Mouse (Mus musculus) 3T3-L1 (cell line): ENCODE measurements around the gene Slc12a4.

Experiments
- DNase-seq: peaks from one replicate; pipeline ENCODE4 v3.0.0-alpha.2; 2015; ENCODE audit warnings: low read depth, low spot score

The Slc12a4 gene

DNA sequence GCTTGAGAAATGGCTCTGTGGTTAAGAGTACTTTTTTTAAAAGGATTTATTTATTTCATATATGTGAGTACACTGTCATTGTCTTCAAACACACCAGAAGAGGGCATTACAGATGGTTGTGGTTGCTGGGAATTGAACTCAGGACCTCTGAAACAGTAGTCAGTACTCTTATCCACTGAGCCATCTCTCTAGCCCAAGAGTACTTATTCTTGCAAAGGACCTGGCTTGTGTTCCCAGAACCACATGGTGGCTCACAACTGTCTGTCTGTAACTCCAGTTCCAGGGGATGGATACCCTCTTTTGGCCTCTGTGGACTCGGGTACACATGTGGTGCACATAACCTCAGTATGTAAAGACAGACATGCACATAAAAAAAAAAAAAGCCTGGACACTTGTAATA is 3.5 kb upstream of the Slc12a4 start:
- no peak for DNase-seq

DNA sequence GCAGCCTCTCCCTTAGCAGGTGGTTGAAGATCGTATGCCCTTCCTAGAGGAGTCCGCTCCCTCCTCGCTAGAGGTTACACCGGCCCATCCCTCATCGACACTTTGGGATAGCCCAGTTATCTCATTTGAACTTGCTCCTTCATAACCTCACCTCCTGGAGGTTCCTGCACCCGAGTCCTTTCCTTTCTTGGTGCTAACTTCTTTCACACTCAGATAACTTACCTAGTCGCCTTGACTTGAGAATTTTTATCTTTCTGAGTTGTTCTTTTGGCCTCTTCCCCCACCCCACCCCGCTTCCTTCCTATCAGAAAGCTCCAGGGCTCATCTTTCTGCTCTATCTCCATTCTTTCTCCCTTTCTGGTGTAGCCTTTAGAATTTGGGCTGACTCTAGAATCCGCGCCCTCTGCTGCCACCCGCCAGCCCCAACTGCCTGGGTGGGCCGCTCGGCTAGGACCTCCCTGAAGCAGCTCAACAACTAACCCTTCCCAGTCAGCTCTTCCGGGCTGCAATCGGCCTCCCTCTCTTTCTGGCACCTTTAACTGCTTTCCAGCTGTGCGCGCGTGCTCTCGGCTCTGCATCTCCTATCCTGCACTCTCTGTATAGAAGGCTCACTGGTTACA is 905 bp upstream of the Slc12a4 start:
- DNase-seq, result no peak

DNA sequence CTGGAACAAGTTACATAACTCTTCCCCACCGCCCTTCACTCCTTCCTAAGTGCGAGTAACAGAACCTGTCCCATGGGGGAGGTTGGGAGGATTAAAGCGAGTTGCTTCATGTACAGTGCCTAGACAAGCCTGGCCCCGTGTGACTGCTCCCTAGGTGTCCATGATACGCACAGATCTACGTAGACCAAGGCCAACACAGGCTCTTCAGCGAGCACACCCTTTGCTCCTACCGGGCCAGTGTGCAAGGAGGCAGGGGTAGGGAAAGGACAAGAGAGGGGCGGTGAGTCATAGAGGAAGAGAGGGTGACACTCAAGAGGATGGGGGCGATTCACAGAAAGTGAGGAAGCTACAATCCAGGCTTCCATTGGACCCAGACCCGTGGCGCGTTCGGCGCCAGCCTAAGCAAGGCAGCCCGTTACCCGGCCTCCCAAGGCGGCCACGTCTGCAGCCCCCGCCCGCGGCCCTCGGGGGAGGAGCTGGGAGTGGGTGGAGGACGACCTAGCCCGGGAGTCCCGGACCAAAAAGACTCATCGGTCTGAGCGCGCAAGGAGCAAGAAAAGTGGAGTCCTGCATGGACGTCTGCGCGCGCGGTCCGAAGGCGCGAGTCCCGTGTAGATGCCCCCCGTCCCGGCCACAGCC is 512 bp downstream of the Slc12a4 start:
- peak; percentile 71 for DNase-seq

DNA sequence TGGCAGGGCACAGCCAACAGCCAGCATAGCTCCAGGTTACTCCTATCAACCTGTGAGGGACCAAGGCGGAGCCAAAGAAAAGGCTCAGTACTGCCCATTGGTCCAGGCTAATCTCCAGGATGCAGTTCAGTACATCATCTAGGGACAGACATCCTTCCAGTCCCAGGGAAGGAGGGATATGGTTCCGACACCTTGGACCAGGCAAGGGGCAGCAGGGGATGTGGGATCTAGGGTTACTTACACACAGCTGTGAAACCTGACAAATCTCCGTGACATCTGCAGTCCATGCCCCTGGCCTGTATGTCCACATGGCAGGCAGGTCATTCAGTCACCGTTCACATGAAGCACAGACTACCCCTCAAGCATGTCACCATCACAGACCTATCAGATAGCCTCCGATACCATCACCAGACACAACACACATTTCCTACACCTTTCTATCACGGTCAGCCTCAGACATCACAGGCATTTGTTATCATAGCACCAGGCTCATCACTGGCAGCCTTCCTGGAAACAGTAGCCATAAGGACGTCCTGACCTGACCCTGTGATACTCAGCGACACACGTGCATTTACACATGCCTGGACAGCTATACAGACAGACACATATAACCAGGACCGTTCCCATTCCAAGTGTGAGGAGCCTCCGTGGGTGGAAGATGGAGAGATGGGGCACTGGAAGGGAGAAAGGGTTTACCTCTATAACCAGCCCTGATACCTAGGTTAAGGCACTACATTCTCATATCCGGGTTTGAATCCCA is 1.2 kb downstream of the Slc12a4 start:
- DNase-seq, result peak; percentile 46

DNA sequence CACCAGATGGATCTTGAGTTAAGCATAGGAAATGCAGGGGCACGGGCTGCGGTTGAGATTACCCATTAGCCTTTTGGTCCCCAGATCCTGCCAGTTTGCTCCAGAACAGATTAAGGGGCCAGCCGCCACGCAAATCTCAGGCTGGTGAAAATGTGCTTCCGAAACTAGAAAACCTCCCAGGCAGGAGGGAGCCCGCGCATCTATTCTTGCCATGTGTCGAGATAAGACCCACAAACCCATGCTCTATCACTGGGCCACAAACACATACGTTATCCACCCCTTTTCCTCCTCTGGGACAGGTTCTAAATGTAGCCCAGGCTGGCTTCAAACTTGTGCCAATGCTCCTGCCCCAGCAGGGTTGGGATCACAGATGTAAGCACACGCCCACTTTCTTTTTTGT is 4.4 kb downstream of the Slc12a4 start:
- DNase-seq, result no peak

DNA sequence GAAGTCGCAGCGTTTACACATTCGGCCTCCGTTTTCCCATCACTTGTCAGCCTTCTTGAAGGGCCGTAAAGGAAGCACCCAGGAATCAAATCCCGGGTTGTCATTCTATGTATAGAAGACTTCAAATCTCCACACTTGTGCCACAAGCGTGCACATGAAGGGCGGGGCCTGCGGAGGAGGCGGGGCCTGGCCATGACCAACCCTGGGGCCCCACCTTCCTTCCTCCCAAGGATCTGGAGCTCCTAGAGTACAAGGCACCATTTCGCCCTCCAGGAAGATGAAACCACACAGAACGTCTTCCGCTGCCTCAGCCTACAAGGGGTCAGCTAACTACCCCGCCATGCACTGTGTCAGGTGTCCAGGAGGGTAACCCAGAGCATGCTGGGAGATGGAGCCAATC is 4.8 kb downstream of the Slc12a4 start:
- DNase-seq, result no peak

DNA sequence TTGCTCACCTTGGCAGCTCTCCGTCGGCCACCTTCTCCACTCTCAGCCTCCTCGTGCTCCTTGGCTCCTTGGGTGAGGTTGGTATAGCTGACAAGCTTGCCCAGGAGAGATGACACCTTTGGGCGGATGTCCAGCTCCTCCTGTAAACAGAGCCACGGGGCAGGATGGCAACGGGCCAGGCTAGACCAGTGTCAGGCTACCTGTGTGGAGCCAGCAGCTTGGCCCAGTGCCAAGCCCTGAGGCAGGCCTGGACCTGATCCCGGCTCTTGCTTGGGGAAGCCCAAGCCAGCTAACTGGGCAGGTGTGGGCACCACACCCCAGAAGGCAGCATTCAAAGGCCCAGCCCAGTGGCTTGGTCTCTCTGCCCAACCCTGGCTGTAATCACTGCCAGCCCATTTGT is 6.5 kb downstream of the Slc12a4 start:
- DNase-seq, result no peak

DNA sequence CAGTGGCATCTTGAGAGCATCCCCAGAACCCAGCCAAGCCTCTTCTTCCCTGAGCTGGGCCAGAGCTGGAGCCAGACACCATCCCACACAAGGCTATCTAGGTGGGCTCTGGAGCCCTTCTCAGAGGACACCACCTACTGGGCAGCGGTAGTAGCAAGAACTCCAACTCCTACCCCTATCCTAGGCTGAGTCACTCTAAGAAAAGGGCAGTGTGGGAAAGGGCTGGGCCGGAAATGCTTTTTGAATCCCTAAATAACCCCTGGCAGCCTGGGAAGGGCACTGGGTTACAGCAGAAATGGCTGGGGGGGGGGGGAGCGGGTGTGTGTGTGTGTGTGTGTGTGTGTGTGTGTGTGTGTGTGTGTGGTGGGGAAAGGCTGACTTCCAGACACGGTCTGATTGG is 8.1 kb downstream of the Slc12a4 start:
- DNase-seq, result peak; percentile 49

DNA sequence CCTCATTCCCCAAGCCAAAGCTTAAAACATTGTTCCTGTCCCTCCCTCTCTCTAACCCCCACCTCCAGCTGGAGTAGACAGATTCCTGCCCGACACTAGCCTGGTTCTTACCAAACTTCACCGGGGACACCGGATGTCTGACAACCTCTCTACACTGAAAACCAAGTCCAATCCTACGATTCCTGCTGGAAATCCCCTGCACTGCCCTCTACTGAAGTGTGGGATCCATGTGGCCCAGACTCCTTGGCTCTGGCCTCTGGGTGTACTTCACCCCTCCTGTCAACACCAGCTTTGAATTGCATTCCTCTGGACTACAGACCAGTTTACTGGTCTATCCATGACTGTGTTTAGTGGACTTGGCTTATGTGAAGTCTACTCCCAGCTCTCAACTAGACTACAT is 9.3 kb downstream of the Slc12a4 start:
- DNase-seq, result peak; percentile 80

DNA sequence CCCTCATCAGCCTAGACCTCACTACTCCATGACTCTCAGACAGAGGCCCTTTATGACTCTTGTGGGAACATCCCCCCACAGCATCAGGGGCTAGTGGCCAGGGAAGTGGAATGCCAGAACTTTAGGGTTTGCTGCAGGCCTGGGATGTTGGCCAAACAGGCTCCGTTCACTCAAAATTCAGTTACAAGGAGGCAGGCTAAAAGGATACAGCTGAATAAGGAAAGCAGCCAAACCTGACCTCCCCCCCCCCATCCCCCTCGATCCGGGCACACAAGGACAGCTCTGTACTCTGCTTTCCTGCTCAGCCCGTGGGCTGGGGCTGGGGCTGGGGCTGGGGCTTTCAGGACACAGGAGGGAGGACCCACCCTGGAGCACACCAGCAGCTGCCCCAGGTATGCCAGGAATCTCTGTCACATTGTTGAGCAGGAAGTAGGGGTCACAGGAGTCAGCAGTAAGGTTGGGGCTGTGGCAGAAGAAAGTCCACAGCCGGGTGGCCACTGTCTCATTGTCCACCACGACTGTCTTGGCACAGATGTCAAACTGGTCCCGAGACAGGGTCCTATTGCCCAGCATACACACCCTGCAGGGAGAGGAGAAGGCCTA is 14.7 kb downstream of the Slc12a4 start:
- DNase-seq, result peak; percentile 45

DNA sequence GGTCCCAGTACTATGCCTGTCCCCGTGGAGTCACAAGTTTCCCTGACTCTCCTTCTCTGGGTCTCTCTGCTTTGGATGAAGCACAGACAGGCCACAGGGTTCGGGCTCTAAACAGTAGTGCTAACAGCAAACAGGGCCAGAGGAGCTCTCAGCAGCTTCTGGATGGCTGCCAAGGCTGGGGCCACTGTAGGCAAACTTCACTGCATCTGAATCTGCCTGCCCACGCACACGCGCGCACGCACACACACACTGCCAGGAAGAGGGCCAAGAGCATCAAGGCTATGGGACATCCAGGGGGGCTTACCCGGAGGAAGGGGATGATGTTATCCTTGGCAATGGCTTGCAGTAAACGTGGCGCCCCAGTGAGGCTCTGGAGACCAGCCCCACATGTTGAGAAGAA is 16.5 kb downstream of the Slc12a4 start:
- peak; percentile 39 for DNase-seq

DNA sequence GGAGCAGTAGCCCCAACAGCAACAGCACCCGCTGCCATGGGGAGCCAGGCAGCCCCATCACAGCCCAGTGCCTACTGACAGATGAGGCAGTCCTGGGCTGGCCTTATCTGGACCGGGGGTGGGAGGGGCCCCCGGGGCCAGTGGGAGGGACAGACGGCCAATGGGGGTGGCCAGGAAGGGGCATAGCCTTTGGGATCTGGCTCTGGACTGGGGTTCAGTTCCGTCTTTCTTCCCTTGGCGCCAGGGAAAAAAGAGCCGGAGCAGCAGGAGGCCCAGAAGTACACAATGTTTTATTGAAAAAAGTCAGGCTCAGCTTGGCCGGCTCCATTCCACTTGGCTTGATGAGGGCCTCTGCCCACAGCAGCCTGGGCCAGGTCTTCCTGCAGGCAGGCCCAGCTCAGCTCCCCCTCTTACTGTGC is 22.6 kb downstream of the Slc12a4 start, which contains the start of gene Lcat:
Gene Lcat (minus strand): TSS at position 62 of the 419 bp plus-strand sequence.
- no peak for DNase-seq

DNA sequence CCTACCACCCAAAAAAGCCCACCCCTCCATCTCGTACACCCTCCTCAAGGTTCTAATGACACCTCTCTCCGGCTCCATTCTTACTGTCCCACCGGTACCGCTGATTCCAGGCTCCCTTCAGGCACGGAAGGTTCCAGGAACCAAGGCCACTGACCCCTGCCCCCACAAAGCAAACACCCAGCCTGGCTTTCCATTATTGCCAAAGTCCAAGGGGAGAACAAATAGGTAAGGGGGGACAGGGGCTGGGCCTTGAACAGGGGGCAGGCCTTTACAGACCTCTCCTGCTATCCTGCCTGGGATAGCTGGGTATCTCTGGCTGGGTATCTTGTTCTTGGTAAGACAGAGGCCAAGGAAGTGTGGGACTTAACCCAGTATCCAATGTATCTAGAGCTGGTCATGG is 23.4 kb downstream of the Slc12a4 start:
- no peak for DNase-seq

DNA sequence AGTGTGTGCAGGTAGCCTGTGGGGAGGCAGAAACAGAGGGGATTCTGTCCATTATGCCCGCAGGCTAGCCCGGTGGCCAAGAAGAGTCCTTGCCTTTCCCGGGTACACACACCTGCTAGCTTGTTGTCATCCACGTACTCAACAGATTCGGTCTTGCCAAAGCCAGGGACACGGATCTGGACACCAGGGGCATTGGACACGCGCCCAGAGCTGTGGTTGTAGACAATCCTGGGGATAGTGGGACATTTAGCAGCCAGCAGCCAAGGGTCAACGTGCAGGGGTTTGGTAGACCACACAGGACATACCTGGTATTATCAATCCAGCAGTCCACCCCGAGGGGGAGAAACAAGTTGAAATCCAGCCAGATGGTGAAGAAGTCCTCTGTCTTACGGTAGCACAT is 23.9 kb downstream of the Slc12a4 start:
- DNase-seq, result no peak

DNA sequence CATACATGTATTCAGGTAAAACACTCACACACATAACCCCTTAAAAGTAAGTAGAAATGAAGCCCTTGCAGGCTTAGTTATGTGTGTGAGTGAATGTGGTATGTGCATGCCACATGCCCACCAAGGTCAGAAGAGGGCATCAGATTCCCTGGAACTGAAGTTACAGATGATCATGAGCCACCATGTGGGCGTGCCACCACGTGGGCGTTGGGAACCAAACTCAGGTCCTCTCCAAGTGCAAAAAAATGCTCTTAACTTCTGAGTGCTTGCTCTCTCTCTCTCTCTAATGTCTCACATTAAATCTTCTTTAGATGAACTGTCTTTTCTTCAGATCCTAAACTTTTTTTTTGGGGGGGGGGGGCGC is 27.6 kb downstream of the Slc12a4 start, which contains the start of gene Psmb10:
Gene Psmb10 (minus strand): TSS at position 139 of the 364 bp plus-strand sequence.
- DNase-seq, result peak; percentile 82

DNA sequence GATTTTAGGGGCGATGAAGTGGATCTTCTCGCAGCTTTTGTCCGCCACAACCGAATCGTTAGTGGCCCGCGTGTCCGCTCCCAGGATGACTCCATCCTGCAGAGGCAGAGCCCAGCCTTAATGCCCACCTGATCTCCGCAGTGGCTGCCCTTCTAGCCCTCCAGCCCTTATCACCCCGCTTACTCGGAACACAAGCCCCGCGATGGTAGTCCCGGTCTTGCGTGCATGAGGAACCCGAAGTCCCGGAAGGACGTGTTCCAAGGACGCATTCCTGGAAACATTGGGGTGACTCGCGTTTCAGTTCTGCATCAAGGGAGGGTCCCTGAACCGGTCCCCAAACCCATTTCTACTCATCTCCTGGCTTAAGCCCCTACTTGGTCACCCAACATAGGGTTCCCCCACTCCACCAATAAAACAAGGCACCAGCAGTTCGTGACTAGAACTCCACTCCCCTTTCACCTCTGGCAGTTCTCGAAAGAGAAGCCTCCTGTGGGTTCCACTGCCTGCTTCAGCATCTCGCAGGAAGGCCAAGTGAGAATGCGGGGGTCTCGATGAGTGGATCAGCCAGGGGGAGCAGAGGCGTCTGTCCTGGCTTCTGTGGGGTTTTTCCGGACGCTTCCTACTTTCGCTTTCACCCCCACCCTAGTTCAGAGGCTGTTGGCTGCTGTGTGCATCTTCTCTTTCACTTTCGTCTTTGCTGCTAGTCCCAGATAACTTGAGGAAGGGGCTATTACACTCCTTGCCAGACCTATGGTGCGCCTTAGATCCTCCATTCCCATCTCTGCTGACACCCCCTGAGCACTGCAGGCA is 28.2 kb downstream of the Slc12a4 start:
- peak; percentile 75 for DNase-seq

DNA sequence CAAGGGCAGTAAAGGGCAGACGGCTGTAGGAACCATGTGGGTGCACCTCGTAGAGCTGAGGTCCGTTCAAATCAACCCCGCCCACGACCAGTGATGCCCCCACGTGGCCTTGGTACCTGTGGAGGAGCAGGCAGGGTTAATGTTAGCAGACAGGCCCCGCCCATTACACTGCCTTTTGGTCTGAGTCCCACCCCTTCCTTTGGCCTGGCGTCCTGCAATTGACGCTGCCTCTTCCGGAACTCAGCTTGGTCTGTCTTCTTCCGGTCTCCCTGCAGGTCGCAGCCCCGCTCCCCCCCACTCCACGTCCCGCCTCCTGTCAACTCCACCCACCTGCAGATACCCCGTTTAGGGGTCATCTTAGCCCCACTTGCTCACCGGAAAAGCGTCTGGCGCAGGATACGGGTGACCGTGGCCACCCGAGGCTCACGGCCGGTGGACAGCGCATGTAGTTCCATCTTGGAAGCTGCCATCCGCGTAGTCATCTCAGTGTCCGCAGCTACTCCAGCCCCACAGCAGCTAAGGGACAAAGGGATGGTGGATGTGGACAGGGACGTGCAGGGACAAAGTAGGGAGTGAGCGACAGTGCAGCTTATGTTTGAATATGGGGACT is 28.9 kb downstream of the Slc12a4 start:
- peak; percentile 97 for DNase-seq

DNA sequence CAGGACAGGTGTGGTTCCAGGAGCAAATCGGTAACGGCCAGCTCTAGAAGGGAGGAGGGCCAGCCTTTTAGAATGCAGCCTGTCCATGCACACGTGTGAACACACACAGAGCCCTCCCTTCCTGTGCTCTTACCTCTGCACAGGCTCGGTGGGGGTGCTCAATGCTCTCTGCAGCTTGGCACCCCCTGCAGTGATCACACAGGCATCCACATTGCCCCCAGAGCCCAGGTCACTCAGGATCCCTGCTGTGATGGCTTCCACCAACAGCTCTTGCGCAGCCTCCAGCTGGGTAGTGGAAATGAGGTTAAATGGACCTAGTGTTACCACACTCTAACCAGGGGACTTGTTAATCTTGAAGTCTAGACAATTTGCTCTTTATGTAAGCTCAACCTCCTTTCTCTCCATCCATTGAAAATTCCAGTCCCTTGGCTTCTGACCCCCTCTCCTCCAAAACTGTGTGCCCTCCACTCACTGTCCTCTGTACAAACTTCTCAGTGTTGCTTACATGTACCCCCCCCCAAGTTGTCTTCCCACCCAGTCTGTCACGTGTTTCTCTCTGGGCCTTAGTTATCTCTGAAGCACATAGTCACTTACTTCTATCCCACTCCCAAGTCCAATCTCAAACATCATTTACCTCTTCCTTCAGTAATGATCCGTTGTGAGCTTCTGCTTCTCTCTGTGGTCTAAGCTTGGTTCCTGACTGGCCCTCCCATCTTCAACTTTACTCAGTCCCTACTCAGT is 29.9 kb downstream of the Slc12a4 start:
- no peak for DNase-seq

DNA sequence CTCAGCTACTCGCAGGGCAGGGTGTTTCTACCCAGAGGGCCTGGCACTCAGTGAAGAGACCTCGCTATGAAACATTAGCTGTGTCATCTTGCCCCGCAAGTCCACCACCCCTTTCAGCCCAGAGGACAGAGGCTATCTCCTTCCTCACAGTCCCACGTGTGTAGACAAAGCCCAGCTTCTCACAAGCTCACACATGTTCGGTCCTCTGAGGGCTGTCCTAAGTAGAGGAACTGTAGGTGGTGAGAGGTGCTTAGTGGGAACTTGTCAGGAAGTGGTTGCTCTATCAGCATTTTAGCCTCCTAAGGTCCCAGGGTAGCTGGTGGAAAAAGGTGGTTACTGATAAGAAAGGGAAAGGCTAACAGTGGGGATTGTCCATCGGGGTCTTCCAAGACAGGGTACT is 30.8 kb downstream of the Slc12a4 start:
- no peak for DNase-seq

DNA sequence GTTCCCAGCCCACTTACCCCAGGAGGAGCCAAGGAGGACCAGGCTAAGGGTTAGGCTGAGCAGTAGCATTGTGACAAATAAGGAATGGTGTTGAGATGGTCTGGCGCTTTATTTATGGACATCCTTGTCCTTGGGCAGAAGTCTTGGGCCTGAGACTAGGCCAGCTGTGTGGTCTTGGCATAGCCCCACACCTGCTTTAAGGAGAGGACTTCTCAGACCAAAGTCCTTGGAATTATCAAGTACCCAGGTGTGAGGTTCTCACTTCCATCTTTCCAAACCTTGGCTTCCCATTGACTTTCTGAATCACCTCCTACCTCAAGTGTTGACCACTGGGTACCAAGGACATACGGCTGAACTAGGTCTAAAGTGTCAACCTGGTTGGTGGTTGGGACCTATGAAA is 32.1 kb downstream of the Slc12a4 start, which contains the start of gene Ctrl:
Gene Ctrl (minus strand): TSS at position 101 of the 400 bp plus-strand sequence.
- no peak for DNase-seq
